8 mouse cellular contexts compared by ENCODE assay signal in the genomic region with DNA sequence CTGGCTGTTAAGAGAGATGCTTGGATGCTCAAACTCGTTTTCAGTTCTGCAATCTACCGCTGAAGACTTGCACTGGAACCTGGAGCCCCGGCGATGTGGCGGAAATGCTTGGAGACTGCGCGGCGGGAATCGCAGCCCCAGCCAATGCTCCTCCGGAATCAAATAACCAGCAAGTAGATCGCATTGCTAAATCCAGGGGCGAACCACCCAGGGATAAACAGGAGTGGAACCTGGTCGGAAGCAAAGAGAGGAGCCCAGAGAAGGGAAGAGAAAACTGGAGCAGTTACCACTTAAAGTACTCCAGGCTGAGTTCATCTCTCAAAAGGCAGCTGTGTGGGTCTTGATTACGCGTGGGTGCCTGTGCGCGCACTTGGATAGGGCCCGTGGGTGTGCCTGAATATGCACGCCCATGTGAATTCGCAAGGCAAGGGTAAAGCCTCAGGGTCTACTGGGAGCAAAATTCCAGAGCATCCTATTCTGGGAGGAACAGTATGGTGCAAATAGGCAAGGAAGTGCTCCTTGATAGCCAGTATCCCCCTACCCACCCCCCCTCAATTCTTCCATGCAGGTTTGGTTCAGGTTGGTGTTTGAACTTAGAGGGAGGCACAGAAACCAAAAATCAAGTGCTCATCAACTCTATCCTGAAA. TPM values are rescaled to one million over a fixed set of nuclear protein-coding genes. Genes with fewer than 3 reads are reported as not detected.
DNase-seq lines count a peak whose midpoint lies in the region; ATAC-seq lines count a peak whose summit lies in the region.

No protein-coding gene starts in this region.

- H3K27ac ChIP-seq in kidney, embryonic 14.5 days (ENCODE audit: low read depth, low read length): no peak overlapping the region
- H3K27ac ChIP-seq in embryonic facial prominence, embryonic 11.5 days (replicated peaks; ENCODE audit: low read depth, low read length): no peak overlapping the region
- H3K27ac ChIP-seq in intestine, embryonic 15.5 days: no peak overlapping the region
- H3K27ac ChIP-seq in neural tube, embryonic 12.5 days: no peak overlapping the region

- no peaks in the 10 kb centered on the region for H3K9me3 ChIP-seq in kidney, embryonic 14.5 days (ENCODE audit: control insufficient read depth, low read length)
- H3K9me3 ChIP-seq in embryonic facial prominence, embryonic 11.5 days (replicated peaks; ENCODE audit: control insufficient read depth, low read length): no peaks in the 10 kb centered on the region
- H3K9me3 ChIP-seq in intestine, embryonic 15.5 days: no peaks in the 10 kb centered on the region
- H3K9me3 ChIP-seq in neural tube, embryonic 12.5 days: no peaks in the 10 kb centered on the region

- peaks cover 38% of the 10 kb centered on the region for H3K27me3 ChIP-seq in kidney, embryonic 14.5 days (ENCODE audit: control insufficient read depth, insufficient read depth, low read length)
- peaks cover 25% of the 10 kb centered on the region for H3K27me3 ChIP-seq in embryonic facial prominence, embryonic 11.5 days (ENCODE audit: control insufficient read depth, insufficient read depth, low read length)
- H3K27me3 ChIP-seq in intestine, embryonic 15.5 days (replicated peaks): peaks cover 33% of the 10 kb centered on the region
- peaks cover 33% of the 10 kb centered on the region for H3K27me3 ChIP-seq in neural tube, embryonic 12.5 days (replicated peaks)

- H3K4me3 ChIP-seq in kidney, embryonic 14.5 days (ENCODE audit: low read length): peak overlapping the region; percentile 21; the same call in 1 of the 2 replicates
- H3K4me3 ChIP-seq in embryonic facial prominence, embryonic 11.5 days (ENCODE audit: low read depth, low read length): peak overlapping the region; percentile 7; the same call in 1 of the 2 replicates
- no peak overlapping the region; the same call in 1 of the 2 replicates for H3K4me3 ChIP-seq in intestine, embryonic 15.5 days (replicated peaks)
- peak overlapping the region; percentile 17 for H3K4me3 ChIP-seq in neural tube, embryonic 12.5 days

- H3K4me1 ChIP-seq in kidney, embryonic 14.5 days (ENCODE audit: control insufficient read depth, insufficient read depth, low read length): peaks cover 4% of the 10 kb centered on the region; the same call in 1 of the 2 replicates
- H3K4me1 ChIP-seq in embryonic facial prominence, embryonic 11.5 days (ENCODE audit: control insufficient read depth, insufficient read depth, low read length): peaks cover 5% of the 10 kb centered on the region
- H3K4me1 ChIP-seq in intestine, embryonic 15.5 days (replicated peaks): peaks cover 12% of the 10 kb centered on the region; the same call in 1 of the 2 replicates
- peaks cover 18% of the 10 kb centered on the region for H3K4me1 ChIP-seq in neural tube, embryonic 12.5 days

- peak overlapping the region; percentile 43 for H3K4me2 ChIP-seq in kidney, embryonic 14.5 days (replicated peaks; ENCODE audit: low read depth, low read length)
- H3K4me2 ChIP-seq in embryonic facial prominence, embryonic 11.5 days (ENCODE audit: low read depth, low read length): peak overlapping the region; percentile 7
- peak overlapping the region; percentile 83 for H3K4me2 ChIP-seq in intestine, embryonic 15.5 days (replicated peaks)
- peak overlapping the region; percentile 79 for H3K4me2 ChIP-seq in neural tube, embryonic 12.5 days (replicated peaks)

- ATAC-seq in kidney, embryonic 14.5 days (ENCODE audit: low FRiP score, low TSS enrichment): no peak
- no peak for ATAC-seq in embryonic facial prominence, embryonic 11.5 days (replicated peaks; ENCODE audit: insufficient number of reproducible peaks, low FRiP score, low TSS enrichment, low read depth)
- no peak for ATAC-seq in intestine, embryonic 15.5 days
- ATAC-seq in neural tube, embryonic 12.5 days (ENCODE audit: low FRiP score, low read depth): no peak
- no peak for ATAC-seq in monocyte, adult 5-6 weeks (replicated peaks; ENCODE audit: insufficient number of reproducible peaks, low FRiP score, low TSS enrichment, poor library complexity, severe bottlenecking)

- no peaks in the 10 kb centered on the region for H3K36me3 ChIP-seq in kidney, embryonic 14.5 days (ENCODE audit: control insufficient read depth, insufficient read depth, low read length)
- no peaks in the 10 kb centered on the region for H3K36me3 ChIP-seq in embryonic facial prominence, embryonic 11.5 days (replicated peaks; ENCODE audit: control insufficient read depth, insufficient read depth, low read depth, low read length)
- no peaks in the 10 kb centered on the region for H3K36me3 ChIP-seq in intestine, embryonic 15.5 days
- H3K36me3 ChIP-seq in neural tube, embryonic 12.5 days: no peaks in the 10 kb centered on the region

- no peak overlapping the region for H3K9ac ChIP-seq in kidney, embryonic 14.5 days (ENCODE audit: low read depth, low read length)
- no peak overlapping the region for H3K9ac ChIP-seq in embryonic facial prominence, embryonic 11.5 days (replicated peaks; ENCODE audit: low read length)
- H3K9ac ChIP-seq in intestine, embryonic 15.5 days: no peak overlapping the region
- H3K9ac ChIP-seq in neural tube, embryonic 12.5 days: no peak overlapping the region

- DNase-seq in kidney, postnatal 14 days: no peak
- DNase-seq in embryonic facial prominence, embryonic 11.5 days (ENCODE audit: low spot score): peak; percentile 39
- no peak for DNase-seq in gastrocnemius, postnatal 25 days
- no peak for DNase-seq in spleen, adult 18-20 months

- WGBS in kidney, embryonic 14.5 days: 3% methylated on average over 20 of the region's 20 CpGs
- WGBS in embryonic facial prominence, embryonic 11.5 days: under 1% methylated on average over 20 of the region's 20 CpGs
- 5% methylated on average over 20 of the region's 20 CpGs for WGBS in intestine, embryonic 15.5 days
- WGBS in neural tube, embryonic 12.5 days: 2% methylated on average over 20 of the region's 20 CpGs

RNA-seq across cellular contexts. Expression of a gene that starts 1.3 kb away (rescaled TPM):
- 2.1 and 3.3 TPM in 2 replicates for polyA plus RNA-seq in kidney, embryonic 14.5 days (2014; fragmentation: Nextera tagmentation; extraction: Ambion mirVana)
- 1.9 and 2.5 TPM in 2 replicates for polyA plus RNA-seq in embryonic facial prominence, embryonic 11.5 days (2014; fragmentation: Nextera tagmentation; extraction: Ambion mirVana)
- 1.4 and 2.5 TPM in 2 replicates for polyA plus RNA-seq in intestine, embryonic 15.5 days (2015; fragmentation: Nextera tagmentation; extraction: Ambion mirVana)
- 19.0 and 20.1 TPM in 2 replicates for polyA plus RNA-seq in neural tube, embryonic 12.5 days (2016; fragmentation: Nextera tagmentation; extraction: Ambion mirVana)
- not detected for total RNA-seq in gastrocnemius, postnatal 25 days (2021)
- total RNA-seq in monocyte, adult 5-6 weeks (2017): not detected in 3 replicates

Comparison
In these comparisons a context has a peak if more than half of its experiments do, and no peak if none do; other contexts are left out.
1. H3K4me2 ChIP-seq: peak in every context shown above with its lines; median percentile 83 in intestine, embryonic 15.5 days; 79 in neural tube, embryonic 12.5 days; 43 in kidney, embryonic 14.5 days; 7 in embryonic facial prominence, embryonic 11.5 days.